Mouse (Mus musculus) intestine, embryonic 14.5 days (tissue): Measurements from ENCODE around the gene Trub1. TPM values are rescaled to one million over a fixed set of nuclear protein-coding genes. Genes with fewer than 3 reads are reported as not detected.

ENCODE experiments used
- ATAC-seq: fragments of 200-750 bp; cut with Nextera tagmentation; replicated peaks from 2 replicates; pipeline ENCODE4 v1.8.0; 2017; ENCODE audit warnings: low read depth, moderate number of reproducible peaks, moderate TSS enrichment, moderate library complexity; ENCODE audit not compliant: low FRiP score, low TSS enrichment
- DNase-seq: peaks from one replicate; pipeline ENCODE4 v3.0.0-alpha.2; 2018; ENCODE audit warnings: low spot score
- H3K27ac ChIP-seq: fragments of 300-500 bp; sonication (generic); 2 replicates; pipeline ENCODE4 v1.5.1; 2014; ENCODE audit warnings: low read depth, mild to moderate bottlenecking, control low read depth
- H3K27me3 ChIP-seq: fragments of 300-500 bp; sonication (generic); replicated peaks from 2 replicates; pipeline ENCODE4 v1.6.1; 2014; ENCODE audit warnings: low read length, control low read depth; ENCODE audit not compliant: control insufficient read depth, insufficient read depth
- H3K36me3 ChIP-seq: fragments of 300-500 bp; sonication (generic); 2 replicates; pipeline ENCODE4 v1.6.1; 2014; ENCODE audit warnings: low read length, control low read depth; ENCODE audit not compliant: control insufficient read depth, insufficient read depth
- H3K4me1 ChIP-seq: fragments of 300-500 bp; sonication (generic); replicated peaks from 2 replicates; pipeline ENCODE4 v1.6.1; 2014; ENCODE audit warnings: low read length, control low read depth, mixed read lengths; ENCODE audit not compliant: control insufficient read depth, insufficient read depth
- H3K4me2 ChIP-seq: fragments of 300-500 bp; sonication (generic); 2 replicates; pipeline ENCODE4 v1.6.1; 2014; ENCODE audit warnings: low read length
- H3K4me3 ChIP-seq: fragments of 300-500 bp; sonication (generic); 2 replicates; pipeline ENCODE4 v1.5.1; 2014; ENCODE audit warnings: low read depth, low read length, control low read depth, mixed read lengths
- H3K9ac ChIP-seq: fragments of 300-500 bp; sonication (generic); 2 replicates; pipeline ENCODE4 v1.6.1; 2014; ENCODE audit warnings: mild to moderate bottlenecking, low read length
- H3K9me3 ChIP-seq: fragments of 300-500 bp; sonication (generic); 2 replicates; pipeline ENCODE4 v1.6.1; 2016; ENCODE audit warnings: low read length, control low read depth; ENCODE audit not compliant: control insufficient read depth
- WGBS: fragments of 180-500 bp; shearing (Covaris S2); extraction: QIAGEN DNeasy Blood & Tissue Kit; methylation state at CpG from one replicate; pipeline ENCODE4 v1.1.7; 2014; 5-methylcytosine and 5-hydroxymethylcytosine counted together
- polyA plus RNA-seq: library from polyadenylated mRNA; unstranded; fragments of >200 nt; fragmentation: Nextera tagmentation; extraction: Ambion mirVana; gene quantifications from 2 replicates; pipeline ENCODE4 v1.2.1, GENCODE M21; 2014

Gene Trub1
- polyA plus RNA-seq, 1 experiment from 2014 or later, result 27.6 TPM

DNA sequence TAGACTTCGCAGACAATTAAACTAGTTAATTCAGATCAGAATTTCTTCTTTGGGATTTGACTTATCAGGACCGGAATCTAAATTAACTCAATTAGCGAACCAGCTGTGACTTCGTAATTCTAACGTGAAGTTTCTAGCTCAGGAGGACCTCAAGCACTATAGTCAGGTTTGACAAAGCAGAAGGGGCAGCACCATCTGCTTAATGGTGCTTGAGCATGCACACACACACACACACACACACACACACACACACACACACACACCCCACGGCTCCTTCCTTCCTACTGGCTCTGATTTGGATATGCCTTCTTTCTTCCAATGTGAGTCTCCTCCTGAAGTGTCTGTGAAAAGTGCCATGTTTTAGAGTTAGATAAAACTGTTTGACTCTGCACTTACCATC, 18.7 kb upstream of the Trub1 start:
- H3K4me2 ChIP-seq, result no peak overlapping the region
- no peaks in the 10 kb centered on the region for H3K36me3 ChIP-seq
- H3K4me1 ChIP-seq, result peaks cover 12% of the 10 kb centered on the region; the same call in 1 of the 2 replicates
- no peak overlapping the region for H3K27ac ChIP-seq
- 80% methylated on average over 6 of the region's 6 CpGs for WGBS
- no peaks in the 10 kb centered on the region for H3K27me3 ChIP-seq
- H3K4me3 ChIP-seq, result no peak overlapping the region
- ATAC-seq (no peak), DNase-seq (no peak)
- H3K9ac ChIP-seq, result no peak overlapping the region
- no peaks in the 10 kb centered on the region for H3K9me3 ChIP-seq

GRCm38 (mm10) chr19:57436586-57437021, 16.1 kb upstream of the Trub1 start:
- DNase-seq, result peak; percentile 82
- peaks cover 16% of the 10 kb centered on the region; the same call in 1 of the 2 replicates for H3K4me1 ChIP-seq

GRCm38 (mm10) chr19:57437042-57437441, 15.7 kb upstream of the Trub1 start:
- Histone ChIP-seq H3K4me3 (no peak overlapping the region), H3K4me2 (no peak overlapping the region), H3K27me3 (no peaks in the 10 kb centered on the region), H3K36me3 (no peaks in the 10 kb centered on the region), H3K9me3 (no peaks in the 10 kb centered on the region), H3K27ac (no peak overlapping the region), H3K9ac (no peak overlapping the region), H3K4me1 (peaks cover 13% of the 10 kb centered on the region; the same call in 1 of the 2 replicates)
- no peak for DNase-seq
- 32% methylated on average over 7 of the region's 7 CpGs for WGBS
- no peak for ATAC-seq

More at GRCm38 (mm10) chr19:57436586-57437021, 16.1 kb upstream of the Trub1 start:
- Histone ChIP-seq H3K4me3 (no peak overlapping the region), H3K9ac (no peak overlapping the region), H3K36me3 (no peaks in the 10 kb centered on the region), H3K27ac (no peak overlapping the region), H3K27me3 (no peaks in the 10 kb centered on the region), H3K9me3 (no peaks in the 10 kb centered on the region), H3K4me2 (no peak overlapping the region)
- peak; percentile 59; the same call in 1 of the 2 replicates for ATAC-seq
- 31% methylated on average over 10 of the region's 10 CpGs for WGBS

DNA sequence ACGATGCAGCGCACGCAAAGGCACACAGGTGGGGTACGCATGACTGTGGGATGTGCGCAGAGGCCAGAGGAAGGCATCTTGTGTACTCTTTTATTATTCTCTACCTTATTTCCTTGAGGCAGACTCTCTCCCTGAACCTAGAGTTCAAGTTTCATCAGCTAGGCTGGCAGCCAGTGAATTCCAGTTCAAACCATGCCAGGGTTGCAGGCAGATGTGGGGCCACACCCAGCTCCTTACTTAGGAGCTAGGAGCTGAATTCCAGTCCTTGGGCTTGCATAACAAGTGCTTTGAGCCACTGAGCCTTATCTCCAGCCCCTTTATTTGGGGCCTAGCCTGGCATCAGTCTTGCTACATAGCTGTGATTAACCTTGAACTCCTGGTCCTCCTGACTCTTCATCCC, 13.4 kb upstream of the Trub1 start:
- ATAC-seq, result no peak
- Histone ChIP-seq H3K27me3 (no peaks in the 10 kb centered on the region), H3K27ac (no peak overlapping the region), H3K4me3 (no peak overlapping the region), H3K4me1 (peaks cover 17% of the 10 kb centered on the region; the same call in 1 of the 2 replicates), H3K9ac (no peak overlapping the region), H3K9me3 (no peaks in the 10 kb centered on the region), H3K4me2 (no peak overlapping the region), H3K36me3 (no peaks in the 10 kb centered on the region)
- WGBS, result 94% methylated on average over 5 of the region's 5 CpGs
- no peak for DNase-seq

DNA sequence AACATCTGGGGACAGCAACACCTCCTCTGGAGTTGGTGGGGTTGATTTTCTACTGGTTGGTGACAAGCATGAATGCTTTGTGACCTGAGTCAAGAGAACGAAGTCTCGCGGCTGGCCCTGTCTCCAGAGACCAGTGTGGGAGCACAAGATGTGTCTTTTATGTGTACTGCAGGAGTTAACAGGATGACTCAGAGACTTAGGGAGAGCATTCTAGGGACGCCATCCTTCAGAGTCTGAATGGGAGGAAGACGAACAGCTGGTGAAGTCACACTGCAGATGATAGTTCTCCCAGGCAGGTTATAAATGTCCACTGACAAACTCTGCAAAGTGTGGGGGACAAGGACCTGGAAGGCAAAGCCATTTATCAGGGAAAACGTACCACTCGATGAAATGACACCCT, 11.2 kb upstream of the Trub1 start:
- 28% methylated on average over 7 of the region's 7 CpGs for WGBS
- ATAC-seq (no peak), DNase-seq (no peak)

GRCm38 (mm10) chr19:57442936-57443657, 9.6 kb upstream of the Trub1 start:
- peaks cover 17% of the 10 kb centered on the region; the same call in 1 of the 2 replicates for H3K4me1 ChIP-seq
- peak; percentile 32; the same call in 1 of the 2 replicates for ATAC-seq
- H3K36me3 ChIP-seq, result no peaks in the 10 kb centered on the region
- H3K9me3 ChIP-seq, result no peaks in the 10 kb centered on the region
- 44% methylated on average over 8 of the region's 8 CpGs for WGBS
- no peak overlapping the region for H3K9ac ChIP-seq
- H3K27ac ChIP-seq, result no peak overlapping the region
- H3K4me3 ChIP-seq, result no peak overlapping the region
- no peak for DNase-seq
- H3K4me2 ChIP-seq, result no peak overlapping the region
- H3K27me3 ChIP-seq, result no peaks in the 10 kb centered on the region

More for the DNA sequence above, 11.2 kb upstream of the Trub1 start:
- no peaks in the 10 kb centered on the region for H3K9me3 ChIP-seq
- peaks cover 19% of the 10 kb centered on the region; the same call in 1 of the 2 replicates for H3K4me1 ChIP-seq
- no peaks in the 10 kb centered on the region for H3K27me3 ChIP-seq
- H3K27ac ChIP-seq, result no peak overlapping the region
- no peak overlapping the region for H3K4me2 ChIP-seq
- no peak overlapping the region for H3K9ac ChIP-seq
- H3K4me3 ChIP-seq, result no peak overlapping the region
- H3K36me3 ChIP-seq, result no peaks in the 10 kb centered on the region

- H3K36me3 ChIP-seq, result no peaks in the 10 kb centered on the region
- H3K4me3 ChIP-seq, result no peak overlapping the region
- no peaks in the 10 kb centered on the region for H3K9me3 ChIP-seq
- no peak for DNase-seq
- H3K27ac ChIP-seq, result no peak overlapping the region
- H3K4me1 ChIP-seq, result peaks cover 13% of the 10 kb centered on the region; the same call in 1 of the 2 replicates
- H3K27me3 ChIP-seq, result no peaks in the 10 kb centered on the region
- H3K9ac ChIP-seq, result no peak overlapping the region
- no peak overlapping the region for H3K4me2 ChIP-seq
- no peak for ATAC-seq
- WGBS, result 48% methylated on average over 5 of the region's 5 CpGs
These were observed 7.7 kb upstream of the Trub1 start for GRCm38 (mm10) chr19:57445049-57445448.

DNA sequence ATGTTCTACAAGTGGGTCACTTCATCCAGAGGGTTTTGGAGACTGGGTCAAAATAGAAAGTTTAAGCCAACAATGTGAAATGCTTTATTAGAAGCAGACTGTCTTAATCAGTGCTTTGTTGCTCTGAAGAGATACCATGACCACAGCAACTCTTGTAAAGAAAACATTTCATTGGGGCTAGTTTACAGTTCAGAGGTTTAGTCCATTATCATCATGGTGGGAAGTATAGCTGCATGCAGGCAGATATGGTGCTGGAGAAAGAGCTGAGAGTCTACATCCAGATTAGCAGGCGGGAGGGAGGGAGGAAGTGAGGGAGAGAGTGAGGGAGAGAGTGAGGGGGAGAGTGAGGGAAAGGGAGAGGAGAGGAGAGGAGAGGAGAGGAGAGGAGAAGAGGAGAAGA, 1.9 kb upstream of the Trub1 start:
- WGBS, result 58% methylated on average over 1 of the region's 1 CpGs

DNA sequence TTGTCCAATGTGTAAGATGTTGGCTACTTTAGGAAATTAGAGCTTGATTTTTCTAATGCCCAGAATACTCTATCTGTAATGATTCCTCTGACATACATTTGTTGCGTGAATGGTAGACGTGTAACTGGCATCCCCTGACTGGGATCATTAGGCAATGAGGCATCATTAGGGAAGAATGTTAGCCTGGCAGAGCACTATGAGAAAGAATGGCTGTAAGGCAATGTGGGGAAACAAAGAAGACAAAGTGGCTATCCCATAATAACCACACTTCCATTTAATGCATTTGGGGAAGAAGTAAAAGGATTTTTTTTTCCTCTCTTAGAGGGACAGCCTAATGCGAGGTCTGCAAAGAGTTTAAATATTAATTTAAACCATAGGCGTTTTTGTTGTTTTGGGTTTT, 950 bp upstream of the Trub1 start:
- no peak for ATAC-seq
- 0 out of 2 replicates have a peak, but pooled peaks cover 1% of the 10 kb centered on the region for H3K9me3 ChIP-seq
- no peak overlapping the region for H3K4me3 ChIP-seq
- H3K27ac ChIP-seq, result no peak overlapping the region
- H3K9ac ChIP-seq, result no peak overlapping the region
- 90% methylated on average over 4 of the region's 4 CpGs for WGBS
- no peak for DNase-seq
- H3K27me3 ChIP-seq, result no peaks in the 10 kb centered on the region
- no peak overlapping the region for H3K4me2 ChIP-seq
- H3K4me1 ChIP-seq, result peaks cover 9% of the 10 kb centered on the region; the same call in 1 of the 2 replicates
- no peaks in the 10 kb centered on the region for H3K36me3 ChIP-seq

More for the DNA sequence above, 1.9 kb upstream of the Trub1 start:
- Histone ChIP-seq H3K4me3 (no peak overlapping the region), H3K4me2 (no peak overlapping the region), H3K27ac (no peak overlapping the region), H3K9ac (no peak overlapping the region), H3K27me3 (no peaks in the 10 kb centered on the region), H3K9me3 (no peaks in the 10 kb centered on the region), H3K4me1 (peaks cover 14% of the 10 kb centered on the region), H3K36me3 (no peaks in the 10 kb centered on the region)
- no peak for ATAC-seq
- no peak for DNase-seq
